Mouse (Mus musculus): ENCODE measurements at regions not wholly inside any gene's neighbourhood (a gene's known extent, or its start where the extent isn't known, plus 50 kb on each side); places are given as distances from the start of the nearest gene placed in this dataset.

- DNase-seq (ENCODE audit: low spot score), result no peak
- no peak overlapping the region for H3K9ac ChIP-seq (replicated peaks; ENCODE audit: low read depth, low read length)
- WGBS, result 82% methylated on average over 4 of the region's 4 CpGs
- no peak overlapping the region for H3K4me3 ChIP-seq (ENCODE audit: low read depth, low read length)
- H3K4me1 ChIP-seq (ENCODE audit: control insufficient read depth, insufficient read depth), result no peaks in the 10 kb centered on the region
- no peak for ATAC-seq (ENCODE audit: insufficient read depth, low read depth)
- no peak overlapping the region for H3K4me2 ChIP-seq (ENCODE audit: low read depth, low read length)
- TF ChIP-seq EP300 (IDR thresholded peaks at IDR 0.05; ENCODE audit: low read depth), result no peak
- TF ChIP-seq CTCF (IDR thresholded peaks at IDR 0.05; ENCODE audit: low read depth), result no peak
- no peaks in the 10 kb centered on the region for H3K9me3 ChIP-seq (replicated peaks; ENCODE audit: control insufficient read depth, low read length)
- no peaks in the 10 kb centered on the region for H3K36me3 ChIP-seq (replicated peaks; ENCODE audit: control insufficient read depth, insufficient read depth, low read length)
- no peak overlapping the region for H3K27ac ChIP-seq (ENCODE audit: low read depth)
- H3K27me3 ChIP-seq (ENCODE audit: control insufficient read depth, insufficient read depth, low read length), result no peaks in the 10 kb centered on the region
These were observed 1199.8 kb downstream of the Mat2b start for GRCm38 (mm10) chr11:39495253-39495652.

- no peaks in the 10 kb centered on the region for H3K4me1 ChIP-seq (ENCODE audit: control insufficient read depth, insufficient read depth)
- DNase-seq (ENCODE audit: low spot score) (no peak), ATAC-seq (ENCODE audit: insufficient read depth, low read depth) (no peak)
- H3K4me3 ChIP-seq (ENCODE audit: low read depth, low read length), result no peak overlapping the region
- no peak overlapping the region for H3K27ac ChIP-seq (ENCODE audit: low read depth)
- H3K9ac ChIP-seq (replicated peaks; ENCODE audit: low read depth, low read length), result no peak overlapping the region
- H3K36me3 ChIP-seq (replicated peaks; ENCODE audit: control insufficient read depth, insufficient read depth, low read length), result no peaks in the 10 kb centered on the region
- H3K9me3 ChIP-seq (replicated peaks; ENCODE audit: control insufficient read depth, low read length), result no peaks in the 10 kb centered on the region
- WGBS, result 59% methylated on average over 8 of the region's 8 CpGs
- H3K27me3 ChIP-seq (ENCODE audit: control insufficient read depth, insufficient read depth, low read length), result no peaks in the 10 kb centered on the region
- TF ChIP-seq CTCF (IDR thresholded peaks at IDR 0.05; ENCODE audit: low read depth) (no peak), EP300 (IDR thresholded peaks at IDR 0.05; ENCODE audit: low read depth) (no peak)
- no peak overlapping the region for H3K4me2 ChIP-seq (ENCODE audit: low read depth, low read length)
These were observed 1217.9 kb downstream of the Mat2b start for GRCm38 (mm10) chr11:39477136-39477535.

GRCm38 (mm10) chr11:39453329-39453952 lies 1241.6 kb downstream of the Mat2b start:
- 25% methylated on average over 5 of the region's 5 CpGs for WGBS
- no peaks in the 10 kb centered on the region for H3K36me3 ChIP-seq (replicated peaks; ENCODE audit: control insufficient read depth, insufficient read depth, low read length)
- no peak for TF ChIP-seq CTCF (IDR thresholded peaks at IDR 0.05; ENCODE audit: low read depth)
- no peak for TF ChIP-seq EP300 (IDR thresholded peaks at IDR 0.05; ENCODE audit: low read depth)
- H3K4me1 ChIP-seq (ENCODE audit: control insufficient read depth, insufficient read depth), result no peaks in the 10 kb centered on the region
- H3K9ac ChIP-seq (replicated peaks; ENCODE audit: low read depth, low read length), result no peak overlapping the region
- no peak for ATAC-seq (ENCODE audit: insufficient read depth, low read depth)
- H3K9me3 ChIP-seq (replicated peaks; ENCODE audit: control insufficient read depth, low read length), result no peaks in the 10 kb centered on the region
- no peak for DNase-seq (ENCODE audit: low spot score)
- H3K4me3 ChIP-seq (ENCODE audit: low read depth, low read length), result no peak overlapping the region
- H3K4me2 ChIP-seq (ENCODE audit: low read depth, low read length), result no peak overlapping the region
- no peaks in the 10 kb centered on the region for H3K27me3 ChIP-seq (ENCODE audit: control insufficient read depth, insufficient read depth, low read length)
- no peak overlapping the region for H3K27ac ChIP-seq (ENCODE audit: low read depth)

GRCm38 (mm10) chr11:39446374-39446773 lies 1248.6 kb downstream of the Mat2b start:
- no peaks in the 10 kb centered on the region for H3K27me3 ChIP-seq (ENCODE audit: control insufficient read depth, insufficient read depth, low read length)
- no peaks in the 10 kb centered on the region for H3K9me3 ChIP-seq (replicated peaks; ENCODE audit: control insufficient read depth, low read length)
- no peaks in the 10 kb centered on the region for H3K4me1 ChIP-seq (ENCODE audit: control insufficient read depth, insufficient read depth)
- no peak overlapping the region for H3K9ac ChIP-seq (replicated peaks; ENCODE audit: low read depth, low read length)
- 23% methylated on average over 2 of the region's 2 CpGs for WGBS
- no peak overlapping the region for H3K4me3 ChIP-seq (ENCODE audit: low read depth, low read length)
- ATAC-seq (ENCODE audit: insufficient read depth, low read depth), result no peak
- H3K27ac ChIP-seq (ENCODE audit: low read depth), result no peak overlapping the region
- TF ChIP-seq CTCF (IDR thresholded peaks at IDR 0.05; ENCODE audit: low read depth), result no peak
- TF ChIP-seq EP300 (IDR thresholded peaks at IDR 0.05; ENCODE audit: low read depth), result no peak
- no peak for DNase-seq (ENCODE audit: low spot score)
- H3K4me2 ChIP-seq (ENCODE audit: low read depth, low read length), result no peak overlapping the region
- no peaks in the 10 kb centered on the region for H3K36me3 ChIP-seq (replicated peaks; ENCODE audit: control insufficient read depth, insufficient read depth, low read length)

- 94% methylated on average over 2 of the region's 2 CpGs for WGBS
- Histone ChIP-seq H3K27ac (ENCODE audit: low read depth) (no peak overlapping the region), H3K9ac (replicated peaks; ENCODE audit: low read depth, low read length) (no peak overlapping the region), H3K4me2 (ENCODE audit: low read depth, low read length) (no peak overlapping the region), H3K4me1 (ENCODE audit: control insufficient read depth, insufficient read depth) (no peaks in the 10 kb centered on the region), H3K36me3 (replicated peaks; ENCODE audit: control insufficient read depth, insufficient read depth, low read length) (no peaks in the 10 kb centered on the region), H3K27me3 (ENCODE audit: control insufficient read depth, insufficient read depth, low read length) (no peaks in the 10 kb centered on the region), H3K9me3 (replicated peaks; ENCODE audit: control insufficient read depth, low read length) (no peaks in the 10 kb centered on the region), H3K4me3 (ENCODE audit: low read depth, low read length) (no peak overlapping the region)
- ATAC-seq (ENCODE audit: insufficient read depth, low read depth) (no peak), DNase-seq (ENCODE audit: low spot score) (no peak)
- TF ChIP-seq EP300 (IDR thresholded peaks at IDR 0.05; ENCODE audit: low read depth) (no peak), CTCF (IDR thresholded peaks at IDR 0.05; ENCODE audit: low read depth) (no peak)
These were observed 1283.3 kb downstream of the Mat2b start for GRCm38 (mm10) chr11:39411691-39412090.

GRCm38 (mm10) chr11:39411182-39411581 lies 1283.8 kb downstream of the Mat2b start:
- Histone ChIP-seq H3K36me3 (replicated peaks; ENCODE audit: control insufficient read depth, insufficient read depth, low read length) (no peaks in the 10 kb centered on the region), H3K27me3 (ENCODE audit: control insufficient read depth, insufficient read depth, low read length) (no peaks in the 10 kb centered on the region), H3K9ac (replicated peaks; ENCODE audit: low read depth, low read length) (no peak overlapping the region), H3K27ac (ENCODE audit: low read depth) (no peak overlapping the region), H3K4me2 (ENCODE audit: low read depth, low read length) (no peak overlapping the region), H3K9me3 (replicated peaks; ENCODE audit: control insufficient read depth, low read length) (no peaks in the 10 kb centered on the region), H3K4me3 (ENCODE audit: low read depth, low read length) (no peak overlapping the region), H3K4me1 (ENCODE audit: control insufficient read depth, insufficient read depth) (no peaks in the 10 kb centered on the region)
- 73% methylated on average over 2 of the region's 2 CpGs for WGBS
- no peak for DNase-seq (ENCODE audit: low spot score)
- no peak for TF ChIP-seq CTCF (IDR thresholded peaks at IDR 0.05; ENCODE audit: low read depth)
- TF ChIP-seq EP300 (IDR thresholded peaks at IDR 0.05; ENCODE audit: low read depth), result no peak
- no peak for ATAC-seq (ENCODE audit: insufficient read depth, low read depth)
